Mouse (Mus musculus) forebrain, postnatal 0 days (tissue): ENCODE measurements around the gene Rpl32. TPM values are rescaled to one million over a fixed set of nuclear protein-coding genes. Genes with fewer than 3 reads are reported as not detected.

Source experiments
- ATAC-seq: fragments of 200-750 bp; cut with Nextera tagmentation; 2 replicates; pipeline ENCODE4 v1.8.0; 2017; ENCODE audit warnings: mild to moderate bottlenecking, moderate library complexity
- DNase-seq: peaks from one replicate; pipeline ENCODE4 v3.0.0-alpha.2; 2015
- H3K27ac ChIP-seq: fragments of 300-500 bp; sonication (generic); 2 replicates; pipeline ENCODE4 v1.5.1; 2014; ENCODE audit warnings: low read depth, mild to moderate bottlenecking, antibody characterized with exemption, low read length, moderate library complexity, mixed read lengths
- H3K27me3 ChIP-seq: fragments of 300-500 bp; sonication (generic); 2 replicates; pipeline ENCODE4 v1.6.1; 2014; ENCODE audit warnings: mild to moderate bottlenecking, low read length, mixed read lengths; ENCODE audit not compliant: insufficient read depth
- H3K36me3 ChIP-seq: fragments of 300-500 bp; sonication (generic); 2 replicates; pipeline ENCODE4 v1.6.1; 2014; ENCODE audit warnings: mild to moderate bottlenecking, moderate library complexity; ENCODE audit not compliant: insufficient read depth
- H3K4me1 ChIP-seq: fragments of 300-500 bp; sonication (generic); 2 replicates; pipeline ENCODE4 v1.6.1; 2014; ENCODE audit warnings: antibody characterized with exemption; ENCODE audit not compliant: insufficient read depth
- H3K4me2 ChIP-seq: fragments of 300-500 bp; sonication (generic); 2 replicates; pipeline ENCODE4 v1.6.1; 2014; ENCODE audit warnings: low read depth, mild to moderate bottlenecking, moderate library complexity
- H3K4me3 ChIP-seq: fragments of 300-500 bp; sonication (generic); 2 replicates; pipeline ENCODE4 v1.5.1; 2014; ENCODE audit warnings: low read depth, low read length, mixed read lengths
- H3K9ac ChIP-seq: fragments of 300-500 bp; sonication (generic); 2 replicates; pipeline ENCODE4 v1.6.1; 2014; ENCODE audit warnings: mild to moderate bottlenecking
- H3K9me3 ChIP-seq: fragments of 300-500 bp; sonication (generic); 2 replicates; pipeline ENCODE4 v1.6.1; 2016; ENCODE audit warnings: low read length
- CTCF ChIP-seq: sonication (generic); IDR thresholded peaks from 2 replicates; pipeline ENCODE4 v1.5.1; 2016; ENCODE audit warnings: antibody characterized with exemption, control low read depth, low read depth
- WGBS: fragments of 180-500 bp; shearing (Covaris S2); extraction: QIAGEN DNeasy Blood & Tissue Kit; methylation state at CpG from one replicate; pipeline ENCODE4 v1.1.7; 2014; 5-methylcytosine and 5-hydroxymethylcytosine counted together
- polyA plus RNA-seq: library from polyadenylated mRNA; unstranded; fragments of >200 nt; fragmentation: Nextera tagmentation; extraction: Ambion mirVana; gene quantifications from 2 replicates; pipeline ENCODE4 v1.2.1, GENCODE M21; 2015
- total RNA-seq: library from RNA; depleted of rRNA; stranded (reverse); fragments of >200 nt; gene quantifications from 2 replicates; pipeline ENCODE4 v1.2.3, GENCODE M21; 2014

The Rpl32 gene
- total and polyA plus RNA-seq, 2 experiments from 2014 or later: 1,212 to 1,524 TPM

DNA sequence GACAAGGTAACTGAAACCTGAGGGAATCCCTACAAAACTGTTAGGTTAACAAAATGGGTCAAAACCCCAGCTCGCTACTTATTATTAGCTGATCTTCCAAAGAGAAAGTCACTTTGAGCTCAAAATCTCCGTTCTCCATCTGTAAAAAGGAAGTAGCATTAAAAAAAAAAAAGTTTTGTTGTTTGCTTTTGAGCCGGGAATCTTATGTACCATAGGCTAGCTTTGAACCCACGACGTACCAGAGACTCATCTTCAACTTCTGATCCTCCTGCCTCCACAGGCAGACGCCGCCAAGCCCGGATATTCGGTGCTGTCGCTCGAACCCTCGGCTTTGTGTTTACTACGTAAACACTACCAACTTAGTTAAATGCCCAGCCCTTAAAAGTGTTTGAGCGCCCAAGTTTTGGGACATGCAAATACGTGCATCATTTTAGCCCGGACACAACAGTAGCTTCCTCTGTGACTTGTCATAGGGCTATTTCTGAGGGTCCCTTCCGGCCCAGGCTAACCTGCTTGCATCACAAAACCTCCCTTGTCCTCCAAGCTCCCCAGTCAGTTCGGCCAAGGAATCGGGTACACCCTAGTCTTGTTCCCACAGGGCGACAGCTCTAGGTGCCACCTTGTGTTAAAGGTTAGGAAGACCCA is 44.0 kb upstream of the Rpl32 start:
- H3K27ac ChIP-seq: peak overlapping the region; percentile 82
- ATAC-seq: no peak
- peak overlapping the region; percentile 56 for H3K9ac ChIP-seq
- no peak for DNase-seq
- TF ChIP-seq CTCF: no peak
- peak overlapping the region; percentile 79 for H3K4me2 ChIP-seq
- H3K4me3 ChIP-seq: peak overlapping the region; percentile 62
- H3K9me3 ChIP-seq: no peaks in the 10 kb centered on the region
- H3K36me3 ChIP-seq: peaks cover 9% of the 10 kb centered on the region; the same call in 1 of the 2 replicates
- no peaks in the 10 kb centered on the region for H3K27me3 ChIP-seq
- WGBS: 5% methylated on average over 20 of the region's 20 CpGs
- H3K4me1 ChIP-seq: peaks cover 10% of the 10 kb centered on the region; the same call in 1 of the 2 replicates

- Histone ChIP-seq H3K4me1 (peaks cover 10% of the 10 kb centered on the region; the same call in 1 of the 2 replicates), H3K27ac (0 out of 2 replicates have a peak overlapping the region, but pooled peaks have one; percentile 29), H3K4me3 (no peak overlapping the region), H3K9ac (no peak overlapping the region), H3K36me3 (peaks cover 17% of the 10 kb centered on the region), H3K27me3 (no peaks in the 10 kb centered on the region), H3K9me3 (no peaks in the 10 kb centered on the region), H3K4me2 (no peak overlapping the region; the same call in 1 of the 2 replicates)
- no peak for TF ChIP-seq CTCF
- DNase-seq (no peak), ATAC-seq (no peak)
- WGBS: 90% methylated on average over 10 of the region's 10 CpGs
Observed at GRCm38 (mm10) chr6:115848598-115849304, 40.2 kb upstream of the Rpl32 start.

GRCm38 (mm10) chr6:115846640-115847411 is 38.3 kb upstream of the Rpl32 start:
- Histone ChIP-seq H3K36me3 (peaks cover 19% of the 10 kb centered on the region), H3K27me3 (no peaks in the 10 kb centered on the region), H3K9me3 (no peaks in the 10 kb centered on the region), H3K4me3 (no peak overlapping the region), H3K9ac (no peak overlapping the region), H3K4me1 (0 out of 2 replicates have a peak, but pooled peaks cover under 1% of the 10 kb centered on the region), H3K27ac (peak overlapping the region; percentile 47; the same call in 1 of the 2 replicates), H3K4me2 (no peak overlapping the region)
- WGBS: 40% methylated on average over 8 of the region's 8 CpGs
- TF ChIP-seq CTCF: peak; percentile 75
- ATAC-seq (peak; percentile 72), DNase-seq (peak; percentile 64)

- Histone ChIP-seq H3K4me1 (no peaks in the 10 kb centered on the region), H3K9me3 (no peaks in the 10 kb centered on the region), H3K27ac (no peak overlapping the region), H3K36me3 (peaks cover 20% of the 10 kb centered on the region), H3K9ac (no peak overlapping the region), H3K27me3 (no peaks in the 10 kb centered on the region), H3K4me2 (no peak overlapping the region), H3K4me3 (no peak overlapping the region)
- DNase-seq (no peak), ATAC-seq (no peak)
- TF ChIP-seq CTCF: no peak
- WGBS: 93% methylated on average over 4 of the region's 4 CpGs
Observed at GRCm38 (mm10) chr6:115845006-115845405, 36.5 kb upstream of the Rpl32 start.

DNA sequence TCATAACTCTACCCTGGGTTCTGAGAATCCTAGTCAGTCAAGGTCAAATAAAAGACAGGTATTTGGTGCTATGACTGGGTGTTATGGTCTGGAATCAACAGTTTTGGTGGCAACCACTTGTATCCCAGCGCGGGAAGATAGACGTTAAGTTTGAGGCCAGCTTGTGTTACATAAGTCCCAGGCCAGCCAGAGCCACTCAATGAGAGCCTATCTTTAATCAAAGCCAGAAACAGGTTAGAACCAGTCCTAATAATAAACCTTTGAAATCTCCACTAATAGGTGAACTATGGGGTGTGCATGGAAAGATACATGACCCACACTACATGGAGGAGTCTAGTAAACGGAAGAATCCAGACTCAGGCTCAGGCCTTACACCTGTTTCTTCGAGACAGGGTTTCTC is 30.2 kb upstream of the Rpl32 start:
- H3K27ac ChIP-seq: no peak overlapping the region
- WGBS: 71% methylated on average over 5 of the region's 5 CpGs
- H3K4me3 ChIP-seq: peak overlapping the region; percentile 39
- H3K27me3 ChIP-seq: no peaks in the 10 kb centered on the region
- H3K4me1 ChIP-seq: peaks cover 6% of the 10 kb centered on the region; the same call in 1 of the 2 replicates
- DNase-seq (no peak), ATAC-seq (no peak)
- H3K9me3 ChIP-seq: no peaks in the 10 kb centered on the region
- H3K9ac ChIP-seq: no peak overlapping the region
- peak overlapping the region; percentile 61 for H3K4me2 ChIP-seq
- H3K36me3 ChIP-seq: peaks cover 6% of the 10 kb centered on the region; the same call in 1 of the 2 replicates
- TF ChIP-seq CTCF: no peak

DNA sequence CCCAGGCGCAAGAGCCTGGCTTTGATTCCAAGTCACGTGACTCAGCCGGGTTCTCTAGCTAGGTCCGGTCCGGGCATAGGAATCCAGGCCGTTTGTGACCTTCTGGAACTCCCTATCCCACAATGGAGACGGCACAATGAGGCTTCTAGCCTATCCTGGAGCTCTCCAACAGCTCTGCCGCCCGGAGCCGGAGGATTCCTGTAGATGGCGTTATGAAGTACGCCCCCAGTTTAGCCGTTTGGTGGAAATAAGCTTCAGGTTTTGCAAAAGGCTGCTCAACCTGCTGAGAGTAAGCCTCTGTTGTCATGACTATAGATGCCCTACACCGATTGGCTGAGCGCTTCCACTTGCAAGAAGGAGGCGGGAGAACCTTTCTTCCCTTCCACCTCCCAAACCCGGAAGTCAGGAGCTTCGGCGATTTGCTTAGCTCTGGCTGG is 29.6 kb upstream of the Rpl32 start, which contains the start of gene Efcab12:
TSS of gene Efcab12 (minus strand) at position 252 of the 437 bp plus-strand sequence.
- Histone ChIP-seq H3K27ac (peak within 1 kb of the TSS; percentile 29; the same call in 1 of the 2 replicates), H3K4me1 (peaks cover 6% of the 10 kb centered on the region; the same call in 1 of the 2 replicates), H3K27me3 (no peaks in the 10 kb centered on the region), H3K9ac (peak within 1 kb of the TSS; percentile 37), H3K4me3 (peak within 1 kb of the TSS; percentile 39), H3K9me3 (no peaks in the 10 kb centered on the region), H3K36me3 (peaks cover 5% of the 10 kb centered on the region; the same call in 1 of the 2 replicates), H3K4me2 (peak within 1 kb of the TSS; percentile 61)
- peak; percentile 35 for TF ChIP-seq CTCF
- peak; percentile 85 for DNase-seq
- 1% methylated on average over 19 of the region's 19 CpGs for WGBS
- peak; percentile 100 for ATAC-seq
